Mouse (Mus musculus): ENCODE measurements at regions not wholly inside any gene's neighbourhood (a gene's known extent, or its start where the extent isn't known, plus 50 kb on each side); places are given as distances from the start of the nearest gene placed in this dataset.
A peak's percentile ranks its signal among the peaks of the same experiment; 100 is the strongest.

- DNase-seq (ENCODE audit: low read depth, low spot score) = no peak
These were observed 144.5 kb upstream of the Klf6 start for GRCm38 (mm10) chr13:5716749-5717148.

- no peak for DNase-seq (ENCODE audit: low read depth, low spot score)
These were observed 138.0 kb upstream of the Klf6 start for GRCm38 (mm10) chr13:5723319-5723718.

- DNase-seq (ENCODE audit: low read depth, low spot score) = peak; percentile 60
These were observed 136.9 kb upstream of the Klf6 start for GRCm38 (mm10) chr13:5724364-5724763.

- no peak for DNase-seq (ENCODE audit: low read depth, low spot score)
These were observed 135.3 kb upstream of the Klf6 start for GRCm38 (mm10) chr13:5725984-5726383.

- DNase-seq (ENCODE audit: low read depth, low spot score) = no peak
These were observed 134.8 kb upstream of the Klf6 start for GRCm38 (mm10) chr13:5726446-5726845.

GRCm38 (mm10) chr13:5728172-5728571 is 133.1 kb upstream of the Klf6 start:
- no peak for DNase-seq (ENCODE audit: low read depth, low spot score)

GRCm38 (mm10) chr13:5728808-5729207 is 132.5 kb upstream of the Klf6 start:
- peak; percentile 84 for DNase-seq (ENCODE audit: low read depth, low spot score)

- peak; percentile 21 for DNase-seq (ENCODE audit: low read depth, low spot score)
These were observed 131.7 kb upstream of the Klf6 start for GRCm38 (mm10) chr13:5729426-5730068.

GRCm38 (mm10) chr13:5732206-5732605 is 129.1 kb upstream of the Klf6 start:
- no peak for DNase-seq (ENCODE audit: low read depth, low spot score)

GRCm38 (mm10) chr13:5735027-5735624 is 126.2 kb upstream of the Klf6 start:
- DNase-seq (ENCODE audit: low read depth, low spot score) = no peak

- no peak for DNase-seq (ENCODE audit: low read depth, low spot score)
These were observed 124.8 kb upstream of the Klf6 start for GRCm38 (mm10) chr13:5736472-5736871.

GRCm38 (mm10) chr13:5737214-5737613 is 124.1 kb upstream of the Klf6 start:
- DNase-seq (ENCODE audit: low read depth, low spot score) = no peak

- DNase-seq (ENCODE audit: low read depth, low spot score) = no peak
These were observed 120.5 kb upstream of the Klf6 start for GRCm38 (mm10) chr13:5740805-5741204.

- DNase-seq (ENCODE audit: low read depth, low spot score) = no peak
These were observed 116.3 kb upstream of the Klf6 start for GRCm38 (mm10) chr13:5744949-5745348.

GRCm38 (mm10) chr13:5757176-5757575 is 104.1 kb upstream of the Klf6 start:
- DNase-seq (ENCODE audit: low read depth, low spot score) = no peak

- no peak for DNase-seq (ENCODE audit: low read depth, low spot score)
These were observed 103.3 kb upstream of the Klf6 start for GRCm38 (mm10) chr13:5757963-5758362.

GRCm38 (mm10) chr13:5760030-5760429 is 101.3 kb upstream of the Klf6 start:
- DNase-seq (ENCODE audit: low read depth, low spot score) = no peak

- DNase-seq (ENCODE audit: low read depth, low spot score) = peak; percentile 13
These were observed 94.9 kb upstream of the Klf6 start for GRCm38 (mm10) chr13:5766394-5766793.

GRCm38 (mm10) chr13:5767202-5767601 is 94.1 kb upstream of the Klf6 start:
- DNase-seq (ENCODE audit: low read depth, low spot score) = no peak

- no peak for DNase-seq (ENCODE audit: low read depth, low spot score)
These were observed 92.6 kb upstream of the Klf6 start for GRCm38 (mm10) chr13:5768699-5769098.

- DNase-seq (ENCODE audit: low read depth, low spot score) = no peak
These were observed 91.7 kb upstream of the Klf6 start for GRCm38 (mm10) chr13:5769283-5770260.

- DNase-seq (ENCODE audit: low read depth, low spot score) = no peak
These were observed 87.5 kb upstream of the Klf6 start for GRCm38 (mm10) chr13:5773811-5774210.
